Mouse (Mus musculus): ENCODE measurements around the gene Pigw. TPM values are rescaled to one million over a fixed set of nuclear protein-coding genes. Genes with fewer than 3 reads are reported as not detected.

Gene Pigw
- polyA plus RNA-seq, 1 experiment: 3.7 TPM

DNA sequence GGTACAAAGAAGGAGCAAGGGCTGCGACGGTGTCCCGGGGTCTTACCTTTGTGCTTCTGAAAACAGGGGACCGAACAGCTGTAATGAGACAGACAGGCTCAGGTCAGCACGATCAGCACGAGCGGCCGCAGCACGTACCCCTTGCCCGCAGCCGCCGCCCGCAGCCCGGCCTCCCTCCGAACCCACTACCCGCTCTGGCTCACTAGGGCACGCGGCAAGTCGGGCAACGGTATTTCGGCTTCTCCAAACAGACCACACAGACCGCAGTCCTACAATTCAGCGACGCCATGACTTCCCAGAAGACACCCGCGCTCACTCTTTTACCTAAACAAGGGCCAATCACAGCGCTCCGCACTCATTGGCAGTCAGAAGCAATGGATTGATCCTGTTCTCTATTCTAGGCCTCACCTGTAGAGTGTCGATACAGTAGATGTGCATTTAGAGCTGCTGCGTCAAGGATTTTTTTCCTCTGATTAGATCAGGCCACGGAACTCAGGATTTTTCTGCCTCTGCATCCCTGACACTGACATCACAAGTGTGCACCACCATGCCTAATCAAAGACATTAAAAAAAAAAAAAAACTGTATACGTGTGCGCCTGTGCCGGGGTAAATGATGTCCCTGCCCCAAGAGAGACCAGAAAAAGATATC, 36.1 kb upstream of the Pigw start, which contains the start of gene Znhit3:
Znhit3 (minus strand) TSS at position 314 of the 650 bp plus-strand sequence.
- 6% methylated on average over 34 of the region's 34 CpGs for WGBS
- TF ChIP-seq CTCF (IDR thresholded peaks at IDR 0.05; ENCODE audit: borderline replicate concordance, control insufficient read depth, extremely low read depth, insufficient read depth, low read length, poor library complexity): no peak
- peak; percentile 48; the same call in 1 of the 2 replicates for TF ChIP-seq POLR2A (IDR thresholded peaks at IDR 0.05; ENCODE audit: control insufficient read depth, extremely low read depth, insufficient read depth, low read length, poor library complexity)
- no peak within 1 kb of the TSS for H3K27ac ChIP-seq (ENCODE audit: control insufficient read depth, insufficient read depth, low read length)
- peak; percentile 87 for DNase-seq
- H3K4me1 ChIP-seq (replicated peaks; ENCODE audit: control insufficient read depth, insufficient read depth, low read length): peaks cover 5% of the 10 kb centered on the region
- H3K36me3 ChIP-seq (ENCODE audit: control insufficient read depth, insufficient read depth, low read length): peaks cover 3% of the 10 kb centered on the region; the same call in 1 of the 2 replicates
- no peaks in the 10 kb centered on the region for H3K27me3 ChIP-seq (ENCODE audit: control insufficient read depth, insufficient read depth, low read length)
- H3K4me3 ChIP-seq (ENCODE audit: control insufficient read depth, insufficient read depth, low read length): peak within 1 kb of the TSS; percentile 98

DNA sequence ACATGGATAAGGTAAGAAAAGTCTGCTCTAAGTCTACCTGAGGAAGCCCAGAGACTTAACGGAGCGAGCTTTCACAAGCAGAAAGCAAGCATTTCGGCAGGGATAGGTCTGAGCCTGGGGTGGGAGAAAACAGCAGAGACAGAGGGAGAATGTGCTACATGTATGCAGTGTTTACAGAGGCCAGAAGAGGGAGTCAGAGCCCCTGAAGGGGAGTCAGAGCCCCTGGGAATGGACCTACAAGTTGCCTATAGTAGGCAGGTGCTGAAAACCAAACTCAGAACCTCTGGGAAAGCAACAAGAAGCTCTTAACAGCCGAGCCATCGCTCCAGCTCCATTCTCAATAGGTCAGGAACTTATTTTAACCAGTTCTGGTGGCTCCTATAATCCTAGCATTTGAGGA, 34.6 kb upstream of the Pigw start:
- Histone ChIP-seq H3K4me3 (ENCODE audit: control insufficient read depth, insufficient read depth, low read length) (no peak overlapping the region), H3K27me3 (ENCODE audit: control insufficient read depth, insufficient read depth, low read length) (no peaks in the 10 kb centered on the region), H3K4me1 (replicated peaks; ENCODE audit: control insufficient read depth, insufficient read depth, low read length) (peaks cover 5% of the 10 kb centered on the region), H3K27ac (ENCODE audit: control insufficient read depth, insufficient read depth, low read length) (no peak overlapping the region), H3K36me3 (ENCODE audit: control insufficient read depth, insufficient read depth, low read length) (peaks cover 9% of the 10 kb centered on the region)
- DNase-seq: peak; percentile 6
- 96% methylated on average over 5 of the region's 5 CpGs for WGBS
- TF ChIP-seq CTCF (IDR thresholded peaks at IDR 0.05; ENCODE audit: borderline replicate concordance, control insufficient read depth, extremely low read depth, insufficient read depth, low read length, poor library complexity) (no peak), POLR2A (IDR thresholded peaks at IDR 0.05; ENCODE audit: control insufficient read depth, extremely low read depth, insufficient read depth, low read length, poor library complexity) (no peak)

DNA sequence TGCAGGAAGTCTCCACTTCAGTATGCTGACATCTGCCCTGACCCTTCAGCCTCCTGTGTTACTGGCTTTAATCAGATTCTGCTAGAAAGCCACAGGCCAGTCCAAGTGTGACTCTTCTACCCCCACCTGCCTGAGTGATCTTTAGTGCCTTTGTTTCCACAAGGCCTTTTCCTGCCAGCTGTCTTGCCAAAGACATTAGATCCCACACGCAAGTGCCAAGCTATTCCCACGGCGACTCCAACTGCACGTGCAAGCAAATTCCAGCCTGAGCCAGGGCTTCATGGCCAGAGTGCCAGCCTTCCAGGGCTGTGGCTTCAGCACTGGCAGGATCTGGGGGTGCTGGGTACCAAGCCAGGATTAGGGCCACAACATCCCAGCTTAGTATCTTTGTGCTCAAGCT, 30.3 kb upstream of the Pigw start:
- peaks cover 3% of the 10 kb centered on the region for H3K4me1 ChIP-seq (replicated peaks; ENCODE audit: control insufficient read depth, insufficient read depth, low read length)
- no peak for DNase-seq
- H3K27ac ChIP-seq (ENCODE audit: control insufficient read depth, insufficient read depth, low read length): no peak overlapping the region
- H3K36me3 ChIP-seq (ENCODE audit: control insufficient read depth, insufficient read depth, low read length): peaks cover 9% of the 10 kb centered on the region
- TF ChIP-seq POLR2A (IDR thresholded peaks at IDR 0.05; ENCODE audit: control insufficient read depth, extremely low read depth, insufficient read depth, low read length, poor library complexity) (no peak), CTCF (IDR thresholded peaks at IDR 0.05; ENCODE audit: borderline replicate concordance, control insufficient read depth, extremely low read depth, insufficient read depth, low read length, poor library complexity) (no peak)
- H3K4me3 ChIP-seq (ENCODE audit: control insufficient read depth, insufficient read depth, low read length): no peak overlapping the region
- WGBS: 97% methylated on average over 4 of the region's 4 CpGs
- no peaks in the 10 kb centered on the region for H3K27me3 ChIP-seq (ENCODE audit: control insufficient read depth, insufficient read depth, low read length)

DNA sequence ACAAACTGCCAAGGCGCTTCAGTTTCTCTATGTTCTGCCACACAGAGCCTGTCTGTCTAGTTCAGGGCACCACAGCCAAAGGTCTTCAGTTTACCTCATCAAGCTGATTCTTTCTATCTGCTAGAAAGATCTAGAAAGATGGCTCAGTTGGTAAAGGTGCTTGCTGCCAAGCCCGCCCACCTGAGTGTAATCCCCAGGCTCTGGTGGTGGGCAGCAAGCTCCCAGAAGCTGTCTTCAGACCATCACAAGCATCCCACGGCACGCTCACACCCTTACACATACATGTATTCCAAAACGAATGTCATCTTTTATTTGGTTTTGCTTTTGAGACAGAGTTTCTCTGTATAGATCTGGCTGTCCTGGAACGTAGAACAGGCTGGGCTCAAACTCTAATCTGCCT, 28.4 kb upstream of the Pigw start:
- TF ChIP-seq POLR2A (IDR thresholded peaks at IDR 0.05; ENCODE audit: control insufficient read depth, extremely low read depth, insufficient read depth, low read length, poor library complexity): no peak
- TF ChIP-seq CTCF (IDR thresholded peaks at IDR 0.05; ENCODE audit: borderline replicate concordance, control insufficient read depth, extremely low read depth, insufficient read depth, low read length, poor library complexity): no peak
- H3K36me3 ChIP-seq (ENCODE audit: control insufficient read depth, insufficient read depth, low read length): peaks cover 9% of the 10 kb centered on the region
- no peaks in the 10 kb centered on the region for H3K4me1 ChIP-seq (replicated peaks; ENCODE audit: control insufficient read depth, insufficient read depth, low read length)
- no peak for DNase-seq
- 99% methylated on average over 6 of the region's 6 CpGs for WGBS
- H3K4me3 ChIP-seq (ENCODE audit: control insufficient read depth, insufficient read depth, low read length): no peak overlapping the region
- no peak overlapping the region for H3K27ac ChIP-seq (ENCODE audit: control insufficient read depth, insufficient read depth, low read length)
- H3K27me3 ChIP-seq (ENCODE audit: control insufficient read depth, insufficient read depth, low read length): no peaks in the 10 kb centered on the region

GRCm38 (mm10) chr11:84907081-84907480, 27.0 kb upstream of the Pigw start:
- no peaks in the 10 kb centered on the region for H3K4me1 ChIP-seq (replicated peaks; ENCODE audit: control insufficient read depth, insufficient read depth, low read length)
- TF ChIP-seq CTCF (IDR thresholded peaks at IDR 0.05; ENCODE audit: borderline replicate concordance, control insufficient read depth, extremely low read depth, insufficient read depth, low read length, poor library complexity) (no peak), POLR2A (IDR thresholded peaks at IDR 0.05; ENCODE audit: control insufficient read depth, extremely low read depth, insufficient read depth, low read length, poor library complexity) (no peak)
- DNase-seq: no peak
- peaks cover 9% of the 10 kb centered on the region for H3K36me3 ChIP-seq (ENCODE audit: control insufficient read depth, insufficient read depth, low read length)
- H3K27ac ChIP-seq (ENCODE audit: control insufficient read depth, insufficient read depth, low read length): no peak overlapping the region
- no peaks in the 10 kb centered on the region for H3K27me3 ChIP-seq (ENCODE audit: control insufficient read depth, insufficient read depth, low read length)
- WGBS: 91% methylated on average over 3 of the region's 3 CpGs
- no peak overlapping the region for H3K4me3 ChIP-seq (ENCODE audit: control insufficient read depth, insufficient read depth, low read length)

- Histone ChIP-seq H3K27ac (ENCODE audit: control insufficient read depth, insufficient read depth, low read length) (no peak overlapping the region), H3K4me1 (replicated peaks; ENCODE audit: control insufficient read depth, insufficient read depth, low read length) (no peaks in the 10 kb centered on the region), H3K4me3 (ENCODE audit: control insufficient read depth, insufficient read depth, low read length) (no peak overlapping the region), H3K27me3 (ENCODE audit: control insufficient read depth, insufficient read depth, low read length) (no peaks in the 10 kb centered on the region), H3K36me3 (ENCODE audit: control insufficient read depth, insufficient read depth, low read length) (no peaks in the 10 kb centered on the region; the same call in 1 of the 2 replicates)
- TF ChIP-seq POLR2A (IDR thresholded peaks at IDR 0.05; ENCODE audit: control insufficient read depth, extremely low read depth, insufficient read depth, low read length, poor library complexity) (no peak), CTCF (IDR thresholded peaks at IDR 0.05; ENCODE audit: borderline replicate concordance, control insufficient read depth, extremely low read depth, insufficient read depth, low read length, poor library complexity) (no peak)
- WGBS: 90% methylated on average over 9 of the region's 9 CpGs
- no peak for DNase-seq
Measured at GRCm38 (mm10) chr11:84904597-84905144, 24.6 kb upstream of the Pigw start.
